Mouse (Mus musculus) olfactory bulb, adult 2 months (tissue): ENCODE data around the gene Fau. TPM values are rescaled to one million over a fixed set of nuclear protein-coding genes. Genes with fewer than 3 reads are reported as not detected.

Experiments
- H3K27ac ChIP-seq: fragments of 200-500 bp; 2 replicates; pipeline ENCODE4 v1.5.1; 2012; ENCODE audit warnings: low read depth, low read length; ENCODE audit not compliant: insufficient read depth
- H3K4me1 ChIP-seq: fragments of 200-500 bp; 2 replicates; pipeline ENCODE4 v1.6.1; 2012; ENCODE audit warnings: low read length; ENCODE audit not compliant: control insufficient read depth, insufficient read depth
- H3K4me3 ChIP-seq: fragments of 200-500 bp; 2 replicates; pipeline ENCODE4 v1.5.1; 2012; ENCODE audit warnings: mild to moderate bottlenecking, low read depth, low read length, moderate library complexity; ENCODE audit not compliant: insufficient read depth
- CTCF ChIP-seq: fragments of 200-500 bp; IDR thresholded peaks from 2 replicates; pipeline ENCODE4 v1.5.1; 2012; ENCODE audit warnings: low read depth, mild to moderate bottlenecking, low read length, moderate library complexity; ENCODE audit not compliant: insufficient read depth
- POLR2A ChIP-seq: fragments of 200-500 bp; IDR thresholded peaks from 2 replicates; pipeline ENCODE4 v1.6.1; 2012; ENCODE audit warnings: mild to moderate bottlenecking, low read depth, low read length, moderate library complexity; ENCODE audit not compliant: insufficient read depth
- WGBS: fragments of 180-500 bp; shearing (Covaris S2); methylation state at CpG from one replicate; pipeline ENCODE4 v1.1.7; 2018; 5-methylcytosine and 5-hydroxymethylcytosine counted together
- polyA plus RNA-seq: library from polyadenylated mRNA; stranded (reverse); fragments of >200 nt; gene quantifications from 2 replicates; pipeline ENCODE4 v1.2.4, GENCODE M21; 2012; ENCODE audit warnings: low replicate concordance; ENCODE audit not compliant: missing spikeins, insufficient read depth, insufficient read length

Fau gene
- polyA plus RNA-seq, 1 experiment: 1,126 TPM

DNA sequence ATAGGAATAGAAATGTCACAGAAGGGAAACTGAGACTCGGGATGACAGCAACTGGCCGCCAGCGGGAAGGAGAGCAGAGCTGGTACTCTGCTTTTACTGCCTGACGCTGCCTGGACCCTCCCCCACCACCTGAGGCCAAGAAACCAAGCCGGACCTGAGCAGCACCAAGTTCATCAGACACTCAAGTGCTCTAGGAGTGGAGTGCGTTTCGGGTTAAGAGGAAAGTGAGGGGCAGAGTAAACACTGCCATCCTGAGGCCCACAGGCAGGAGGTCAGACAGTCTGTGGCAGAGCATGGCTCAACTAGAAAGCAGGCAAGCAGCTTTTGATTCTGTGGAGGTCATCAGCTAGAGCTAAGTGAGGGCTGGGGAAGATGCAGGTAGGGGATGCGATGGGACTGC, 34.6 kb upstream of the Fau start:
- no peak overlapping the region for H3K27ac ChIP-seq
- WGBS: 74% methylated on average over 8 of the region's 8 CpGs
- H3K4me1 ChIP-seq: no peaks in the 10 kb centered on the region
- TF ChIP-seq POLR2A: no peak
- no peak for TF ChIP-seq CTCF
- H3K4me3 ChIP-seq: no peak overlapping the region

DNA sequence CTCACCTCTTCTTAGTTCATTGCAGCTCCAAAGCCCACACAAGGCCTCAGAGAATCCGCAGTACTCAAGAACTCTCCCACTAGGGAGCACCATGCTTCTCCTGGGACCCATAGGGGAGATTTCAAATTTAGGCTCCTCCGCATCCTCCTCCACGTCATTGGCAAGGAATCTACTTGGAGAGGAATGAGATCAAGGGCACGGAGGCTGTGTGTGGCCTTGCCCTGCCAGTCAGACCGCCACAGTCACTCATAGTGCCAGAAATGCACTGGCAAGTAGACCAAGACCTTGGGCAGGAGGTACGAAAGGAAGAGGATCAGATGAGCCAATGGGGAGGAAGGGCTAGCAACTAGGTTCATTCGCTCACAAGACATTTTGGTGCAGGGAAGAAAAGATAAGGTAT, 33.7 kb upstream of the Fau start:
- Histone ChIP-seq H3K4me1 (no peaks in the 10 kb centered on the region), H3K4me3 (no peak overlapping the region), H3K27ac (no peak overlapping the region)
- TF ChIP-seq CTCF (no peak), POLR2A (no peak)
- WGBS: 81% methylated on average over 7 of the region's 7 CpGs

DNA sequence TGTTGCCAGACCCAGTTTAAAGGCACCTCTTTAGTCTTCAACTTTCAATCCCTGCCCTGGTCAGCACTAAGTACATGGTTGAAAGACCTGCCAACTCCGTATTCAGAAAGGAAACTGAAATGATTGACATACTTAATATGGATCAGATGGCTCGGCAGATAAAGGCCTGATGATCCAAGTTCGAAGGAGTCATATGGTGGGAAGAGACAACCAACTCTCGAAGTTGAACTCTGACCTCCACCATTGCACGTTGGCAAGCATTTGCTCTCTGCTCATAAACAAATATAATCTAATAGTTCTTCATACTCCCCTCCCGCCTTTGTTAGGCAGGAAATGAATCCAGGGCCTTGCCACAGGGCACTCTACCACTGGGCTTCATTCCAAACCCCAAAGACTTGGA, 28.7 kb upstream of the Fau start:
- Histone ChIP-seq H3K4me3 (no peak overlapping the region), H3K27ac (no peak overlapping the region), H3K4me1 (no peaks in the 10 kb centered on the region)
- TF ChIP-seq POLR2A (no peak), CTCF (no peak)
- 85% methylated on average over 6 of the region's 6 CpGs for WGBS

DNA sequence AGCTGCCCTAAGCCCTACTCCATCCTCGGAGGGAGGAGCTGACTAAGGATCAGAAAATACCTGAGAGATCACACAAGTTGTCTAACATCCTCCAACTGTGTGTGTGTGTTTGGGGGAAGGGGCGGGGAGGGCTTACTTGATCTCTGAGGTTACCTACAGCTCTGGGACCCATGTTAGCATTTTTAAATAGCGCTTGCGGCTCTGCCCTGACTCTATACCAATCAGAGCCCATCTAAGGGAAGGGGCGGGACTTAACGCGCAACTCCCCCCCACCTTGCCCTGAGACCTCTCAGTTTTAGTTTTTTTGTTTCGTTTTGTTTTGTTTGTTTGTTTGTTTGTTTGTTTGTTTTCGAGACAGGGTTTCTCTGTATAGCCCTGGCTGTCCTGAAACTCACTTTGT, 28.2 kb upstream of the Fau start:
- Histone ChIP-seq H3K4me1 (no peaks in the 10 kb centered on the region), H3K4me3 (no peak overlapping the region), H3K27ac (no peak overlapping the region)
- TF ChIP-seq CTCF (no peak), POLR2A (no peak)
- 82% methylated on average over 9 of the region's 9 CpGs for WGBS

DNA sequence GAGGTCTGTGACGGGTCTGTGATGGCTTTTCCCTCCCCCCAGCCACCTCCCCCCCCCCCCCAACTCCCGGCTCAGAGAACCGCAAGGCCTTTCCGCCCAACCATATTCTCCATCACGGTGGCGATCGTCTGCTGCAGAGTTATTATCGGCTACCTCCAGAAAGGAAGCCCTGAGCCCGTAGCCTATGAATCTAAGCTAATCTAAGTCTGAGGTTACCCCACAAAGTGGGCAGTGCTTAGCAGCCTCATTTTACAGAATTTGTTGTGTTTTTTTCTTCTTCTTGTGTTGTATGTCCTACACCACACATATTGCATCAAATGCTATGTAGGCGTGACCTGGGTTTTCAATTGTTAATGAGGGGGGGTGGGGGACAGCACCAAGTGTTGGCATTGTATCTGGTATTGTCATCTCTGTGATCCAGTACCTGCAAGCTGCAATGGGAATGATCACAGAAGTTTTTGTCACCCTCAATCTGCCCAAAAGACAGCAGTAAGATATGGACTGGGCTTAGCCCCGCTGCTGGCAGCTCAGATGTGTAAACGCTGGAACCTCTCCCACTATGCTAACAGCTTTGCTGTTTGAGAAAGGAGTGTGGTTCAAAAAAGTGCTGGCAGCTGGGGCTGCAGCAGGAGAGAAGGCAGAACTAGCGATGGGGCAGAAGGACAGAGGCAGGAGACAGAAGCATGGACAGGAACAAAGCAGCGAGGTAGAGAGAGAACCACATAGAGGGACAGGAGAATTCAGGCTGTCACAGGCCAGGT, 26.9 kb upstream of the Fau start:
- H3K4me3 ChIP-seq: no peak overlapping the region
- WGBS: 71% methylated on average over 14 of the region's 14 CpGs
- TF ChIP-seq CTCF (no peak), POLR2A (no peak)
- no peak overlapping the region for H3K27ac ChIP-seq
- no peaks in the 10 kb centered on the region for H3K4me1 ChIP-seq

DNA sequence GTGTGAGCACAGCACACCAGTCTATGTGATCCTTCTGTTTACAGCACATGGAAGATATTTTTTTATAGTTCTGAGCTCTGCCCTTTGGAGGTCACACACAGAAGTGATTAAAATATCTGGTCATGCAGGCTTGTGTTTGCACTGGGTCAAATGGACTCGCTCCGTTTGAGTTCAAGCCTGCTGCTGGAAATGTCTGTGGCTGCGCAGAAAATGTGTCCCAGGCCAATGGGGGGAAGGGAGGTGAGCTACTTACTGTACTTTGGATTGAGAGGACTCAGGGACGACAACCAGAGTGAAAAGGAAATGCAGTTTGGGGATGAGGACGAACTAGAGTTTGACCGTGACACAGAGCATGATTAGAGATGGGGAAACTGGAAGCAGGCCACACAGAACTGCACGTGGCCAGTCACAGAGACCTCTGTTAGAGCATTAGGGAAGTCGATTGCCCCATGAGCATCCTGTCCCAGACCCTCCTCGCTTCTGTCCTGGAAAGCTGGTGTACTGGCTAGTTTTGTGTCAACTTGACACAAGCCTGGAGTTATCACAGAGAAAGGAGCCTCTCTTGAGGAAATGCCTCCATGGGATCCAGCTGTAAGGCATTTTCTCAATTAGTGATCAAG, 21.6 kb upstream of the Fau start:
- Histone ChIP-seq H3K4me1 (no peaks in the 10 kb centered on the region), H3K4me3 (no peak overlapping the region), H3K27ac (no peak overlapping the region)
- WGBS: 77% methylated on average over 9 of the region's 9 CpGs
- TF ChIP-seq CTCF (no peak), POLR2A (no peak)

DNA sequence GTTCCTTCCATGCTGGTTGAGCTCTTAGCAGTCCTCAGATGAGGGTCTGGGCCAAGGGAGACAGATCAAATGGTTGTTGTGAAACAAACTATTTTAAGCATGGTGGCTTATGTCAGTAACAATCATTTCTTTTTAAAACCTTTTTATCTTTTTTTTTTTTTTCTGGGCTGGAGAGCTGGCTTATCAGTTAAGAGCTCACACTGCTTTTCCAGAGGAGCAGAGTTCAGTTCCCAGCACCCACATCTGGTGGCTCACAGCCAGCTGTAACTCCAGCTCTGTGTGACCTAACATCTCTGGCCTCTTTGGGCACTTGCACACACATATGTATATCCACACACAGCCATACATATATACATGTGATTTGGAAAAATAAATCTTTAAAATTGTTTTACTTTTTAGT, 19.9 kb upstream of the Fau start:
- H3K4me3 ChIP-seq: no peak overlapping the region
- TF ChIP-seq POLR2A (no peak), CTCF (no peak)
- no peaks in the 10 kb centered on the region for H3K4me1 ChIP-seq
- H3K27ac ChIP-seq: no peak overlapping the region

DNA sequence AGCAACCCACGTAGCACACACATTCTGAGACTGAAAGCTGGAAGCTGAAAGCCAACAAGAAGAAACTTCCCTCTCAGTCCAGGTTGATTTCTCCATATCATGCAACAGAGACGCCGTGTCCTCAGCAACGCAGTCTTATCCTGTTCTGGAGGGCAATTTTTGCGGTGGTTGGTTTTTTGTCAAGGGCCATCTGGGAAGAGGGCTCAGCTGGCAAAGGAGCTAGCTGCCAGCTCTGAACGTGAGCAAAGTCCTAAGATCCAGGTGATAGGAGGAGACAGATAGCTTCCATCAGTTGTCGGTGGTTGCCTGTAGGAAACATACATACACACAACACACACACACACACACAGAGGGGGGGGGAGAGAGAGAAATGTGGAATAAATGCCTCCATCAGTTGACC, 19.3 kb upstream of the Fau start:
- no peak overlapping the region for H3K4me3 ChIP-seq
- no peaks in the 10 kb centered on the region for H3K4me1 ChIP-seq
- WGBS: 80% methylated on average over 7 of the region's 7 CpGs
- no peak overlapping the region for H3K27ac ChIP-seq
- TF ChIP-seq POLR2A: no peak

DNA sequence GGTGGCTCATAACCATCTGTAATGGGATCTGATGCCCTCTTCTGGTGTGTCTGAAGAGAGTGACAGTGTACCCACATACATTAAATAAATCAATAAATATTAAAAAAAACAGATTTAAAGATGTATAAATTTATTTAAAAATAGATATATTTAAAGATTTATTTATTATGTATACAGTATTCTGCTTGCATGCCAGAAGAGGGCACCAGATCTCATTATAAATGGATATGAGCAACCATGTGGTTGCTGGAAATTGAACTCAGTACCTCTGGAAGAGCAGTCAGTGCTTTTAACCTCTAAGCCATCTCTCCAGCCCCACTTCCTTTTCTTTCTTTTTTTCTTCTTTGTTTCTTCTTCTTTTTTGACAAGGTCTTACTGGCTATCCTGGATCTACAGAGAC, 17.6 kb upstream of the Fau start:
- no peak for TF ChIP-seq POLR2A
- TF ChIP-seq CTCF: no peak
- no peaks in the 10 kb centered on the region; the same call in 1 of the 2 replicates for H3K4me1 ChIP-seq
- H3K4me3 ChIP-seq: no peak overlapping the region
- no peak overlapping the region for H3K27ac ChIP-seq
